Mouse (Mus musculus): ENCODE measurements around the gene Gm6408.

GRCm38 (mm10) chr5:146471821-146472220 is 9.9 kb upstream of the Gm6408 start:
- TF ChIP-seq CTCF (IDR thresholded peaks at IDR 0.05; ENCODE audit: extremely low read depth, insufficient read depth, insufficient read length, insufficient replicate concordance) (no peak), POLR2A (IDR thresholded peaks at IDR 0.05; ENCODE audit: low read depth, low read length) (no peak)

Measured in spleen, adult 2 months (tissue).